Mouse (Mus musculus) CH12.LX (cell line): ENCODE measurements at regions not wholly inside any gene's neighbourhood (a gene's known extent, or its start where the extent isn't known, plus 50 kb on each side); places are given as distances from the start of the nearest gene placed in this dataset.

Experiments
- BHLHE40 ChIP-seq: IDR thresholded peaks from 2 replicates; pipeline ENCODE4 v1.6.1; 2011; ENCODE audit warnings: mild to moderate bottlenecking, low read depth, low read length, improper control_type of control experiment
- CTCF ChIP-seq, 2 experiments: IDR thresholded peaks in 1 of 2; conservative IDR thresholded peaks in 1 of 2; 2 replicates each; pipeline ENCODE4 v1.5.1; 2011 to 2012; ENCODE audit warnings: low read depth in 2 of 2, low read length in 2 of 2, improper control_type of control experiment in 1 of 2, inconsistent platforms in 1 of 2, mild to moderate bottlenecking in 1 of 2, moderate library complexity in 1 of 2
- EP300 ChIP-seq: IDR thresholded peaks from 2 replicates; pipeline ENCODE4 v1.6.1; 2011; ENCODE audit warnings: low read length, improper control_type of control experiment
- JUN ChIP-seq: IDR thresholded peaks from 2 replicates; pipeline ENCODE4 v1.6.1; 2011; ENCODE audit warnings: low read depth, mild to moderate bottlenecking, low read length, improper control_type of control experiment, moderate library complexity; ENCODE audit not compliant: insufficient read depth
- MAX ChIP-seq: IDR thresholded peaks from 2 replicates; pipeline ENCODE4 v1.6.1; 2011; ENCODE audit warnings: low read length, improper control_type of control experiment
- RAD21 ChIP-seq: IDR thresholded peaks from 2 replicates; pipeline ENCODE4 v1.6.1; 2011; ENCODE audit warnings: low read depth, mild to moderate bottlenecking, low read length, improper control_type of control experiment, moderate library complexity
- SMC3 ChIP-seq: IDR thresholded peaks from 2 replicates; pipeline ENCODE4 v1.6.1; 2011; ENCODE audit warnings: low read depth, low read length, improper control_type of control experiment
- TCF12 ChIP-seq: IDR thresholded peaks from 2 replicates; pipeline ENCODE4 v1.6.1; 2014; ENCODE audit warnings: low read depth, mild to moderate bottlenecking, inconsistent platforms, low read length, improper control_type of control experiment
- USF1 ChIP-seq: IDR thresholded peaks from 2 replicates; pipeline ENCODE4 v1.6.1; 2014; ENCODE audit warnings: low read depth, mild to moderate bottlenecking, inconsistent platforms, low read length, improper control_type of control experiment

DNA sequence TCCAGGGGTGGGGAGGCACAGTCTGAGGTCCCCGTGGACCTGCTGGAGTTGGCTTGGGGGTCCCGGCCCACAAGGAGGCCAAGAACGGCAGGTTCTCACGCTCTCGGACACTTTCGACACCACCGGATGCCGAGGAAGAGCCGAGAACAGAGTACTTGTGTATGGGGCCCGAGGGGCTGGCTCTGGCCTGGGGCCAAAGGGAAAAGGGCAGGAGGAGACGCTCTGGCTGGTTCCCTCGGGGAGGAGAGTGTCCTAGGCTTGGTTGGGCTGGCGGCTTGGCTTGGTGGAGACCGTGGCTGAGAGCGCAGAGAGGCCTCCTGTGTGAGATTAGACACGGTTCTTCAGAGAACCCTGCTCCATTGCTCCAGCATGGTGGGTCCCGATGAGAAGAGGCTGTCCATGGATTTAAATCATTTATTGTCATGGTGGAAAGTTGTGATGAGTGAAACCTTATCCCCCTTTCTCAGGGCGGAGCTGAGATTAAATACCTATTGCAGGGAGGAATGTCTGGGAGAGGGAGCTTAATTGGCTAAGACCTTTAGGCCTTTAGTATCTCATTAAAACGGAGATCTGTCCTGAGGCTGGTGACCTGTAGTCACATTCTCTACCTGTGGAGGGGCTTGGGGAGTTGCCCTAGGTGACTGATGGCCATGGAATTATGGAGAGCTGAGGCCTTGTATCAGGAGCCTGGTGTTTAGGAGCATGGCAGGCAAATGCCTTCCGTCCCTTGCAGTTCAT, 244.1 kb downstream of the Enc1 start:
- TF ChIP-seq MAX (no peak), BHLHE40 (no peak), CTCF (conservative IDR thresholded peaks at IDR 0.05 in 1 of 2, IDR thresholded peaks at IDR 0.05 in 1 of 2; ENCODE audit: low read depth in 2 of 2, low read length in 2 of 2) (no peak), USF1 (no peak), JUN (no peak), EP300 (no peak), TCF12 (no peak), SMC3 (no peak), RAD21 (no peak)
